Mouse (Mus musculus): ENCODE measurements at regions not wholly inside any gene's neighbourhood (a gene's known extent, or its start where the extent isn't known, plus 50 kb on each side); places are given as distances from the start of the nearest gene placed in this dataset.

DNA sequence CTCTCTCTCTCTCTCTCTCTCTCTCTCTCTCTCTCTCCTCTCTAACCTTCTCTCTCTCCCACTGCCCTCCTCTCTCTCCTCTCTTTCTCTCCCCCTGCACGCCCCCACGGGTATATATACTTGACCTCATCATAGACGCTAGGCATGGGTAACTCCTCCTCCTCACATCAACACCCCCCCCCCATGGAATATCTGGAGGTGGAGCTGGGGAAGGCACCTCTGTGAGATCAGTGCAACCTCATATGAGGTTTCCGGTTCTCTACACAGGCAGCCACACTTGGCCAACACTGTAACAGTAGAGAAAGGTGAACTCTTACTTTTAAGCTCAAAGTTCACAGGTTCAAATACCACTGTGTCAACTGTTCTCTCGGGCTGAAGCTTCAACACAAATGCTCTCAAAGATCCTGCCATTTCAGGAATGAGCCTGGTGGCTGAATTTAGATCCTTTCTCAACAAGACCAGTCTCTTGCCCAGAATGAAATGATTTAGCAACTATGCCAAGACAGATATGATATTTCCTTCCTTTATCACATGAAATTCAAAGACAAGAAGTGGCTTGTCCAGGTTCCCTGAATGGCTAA, 172.1 kb upstream of the Bcl6 start:
- Histone ChIP-seq H3K4me1 (ENCODE audit: control insufficient read depth, insufficient read depth, low read length) (no peaks in the 10 kb centered on the region), H3K27ac (ENCODE audit: insufficient read depth, low read length) (no peak overlapping the region), H3K4me3 (ENCODE audit: insufficient read depth, low read length) (no peak overlapping the region)
- TF ChIP-seq POLR2A (IDR thresholded peaks at IDR 0.05; ENCODE audit: low read depth, low read length), result no peak
- no peak for TF ChIP-seq CTCF (IDR thresholded peaks at IDR 0.05; ENCODE audit: borderline replicate concordance, insufficient read depth, low read length)

DNA sequence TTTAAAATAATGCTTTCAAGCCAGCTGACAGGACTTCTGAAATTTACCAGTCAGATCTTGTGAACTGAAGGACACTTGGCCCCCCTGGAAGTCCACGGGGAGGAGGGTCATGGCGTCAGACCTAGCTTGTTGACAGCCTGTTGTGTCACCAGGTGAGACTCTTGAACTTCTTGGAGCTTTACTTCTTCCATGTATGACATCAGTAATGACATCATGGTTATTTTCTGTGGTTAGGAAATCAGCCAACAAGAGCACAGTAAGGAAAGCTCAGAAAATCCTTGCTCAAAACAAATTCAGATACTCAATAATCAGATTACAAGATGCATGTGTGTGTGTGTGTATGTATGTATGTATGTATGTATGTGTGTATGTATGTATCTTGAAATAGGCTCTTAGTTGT, 170.7 kb upstream of the Bcl6 start:
- Histone ChIP-seq H3K27ac (ENCODE audit: insufficient read depth, low read length) (no peak overlapping the region), H3K4me3 (ENCODE audit: insufficient read depth, low read length) (no peak overlapping the region), H3K4me1 (ENCODE audit: control insufficient read depth, insufficient read depth, low read length) (no peaks in the 10 kb centered on the region)
- TF ChIP-seq CTCF (IDR thresholded peaks at IDR 0.05; ENCODE audit: borderline replicate concordance, insufficient read depth, low read length) (no peak), POLR2A (IDR thresholded peaks at IDR 0.05; ENCODE audit: low read depth, low read length) (no peak)

DNA sequence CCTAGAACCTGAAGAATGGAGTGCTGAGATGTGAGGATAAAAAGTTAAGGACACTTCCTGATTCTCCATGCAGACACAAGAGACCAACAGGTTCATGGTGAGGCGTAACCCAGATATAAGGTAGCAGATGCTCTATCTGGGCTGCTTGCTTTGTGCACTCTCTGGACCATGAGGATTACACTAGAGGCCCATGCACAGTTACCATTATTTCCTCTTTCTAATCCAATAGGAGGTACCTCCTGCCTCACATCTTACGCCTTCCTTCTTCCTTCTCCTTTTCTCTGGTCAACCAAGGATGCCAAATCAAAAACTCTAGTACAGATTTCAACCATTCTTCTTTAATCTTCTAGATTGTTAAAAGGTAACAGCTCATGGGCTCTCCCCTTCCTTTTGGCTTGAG, 169.1 kb upstream of the Bcl6 start:
- Histone ChIP-seq H3K27ac (ENCODE audit: insufficient read depth, low read length) (no peak overlapping the region), H3K4me3 (ENCODE audit: insufficient read depth, low read length) (no peak overlapping the region), H3K4me1 (ENCODE audit: control insufficient read depth, insufficient read depth, low read length) (no peaks in the 10 kb centered on the region)
- no peak for TF ChIP-seq POLR2A (IDR thresholded peaks at IDR 0.05; ENCODE audit: low read depth, low read length)
- no peak for TF ChIP-seq CTCF (IDR thresholded peaks at IDR 0.05; ENCODE audit: borderline replicate concordance, insufficient read depth, low read length)

DNA sequence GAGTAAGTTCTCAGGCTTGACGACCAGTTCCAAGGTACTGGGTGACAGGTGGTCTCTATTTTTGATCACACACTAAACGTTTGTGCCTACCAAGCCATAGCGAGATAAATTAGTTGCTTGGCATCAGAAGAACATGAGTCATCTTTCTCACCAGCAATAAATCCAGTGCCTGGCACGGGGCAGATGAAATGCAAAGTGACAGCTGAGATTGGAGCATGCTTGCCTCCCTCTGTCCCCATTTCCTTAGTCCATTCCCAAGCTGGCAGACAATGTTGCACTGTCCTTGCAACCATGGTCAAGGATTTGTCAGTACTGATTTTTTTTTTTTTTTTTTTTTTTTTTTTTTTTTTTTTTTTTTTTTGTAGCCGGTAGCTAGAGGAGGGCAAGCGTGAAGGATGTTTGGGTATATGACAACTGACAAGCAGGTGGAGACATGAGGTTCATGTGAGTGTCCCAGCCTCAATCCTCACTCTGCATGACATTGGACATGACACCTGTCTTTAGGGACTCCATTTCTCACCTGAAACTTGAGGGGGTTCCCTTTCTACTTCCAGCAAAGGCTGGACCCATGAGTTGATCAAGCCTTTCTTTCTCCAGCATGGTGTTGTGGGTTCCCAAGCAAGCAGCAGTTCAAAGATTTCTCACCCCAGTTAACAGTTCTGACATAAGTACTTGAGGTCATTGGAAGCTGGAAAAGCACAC, 168.2 kb upstream of the Bcl6 start:
- no peak overlapping the region for H3K27ac ChIP-seq (ENCODE audit: insufficient read depth, low read length)
- no peaks in the 10 kb centered on the region for H3K4me1 ChIP-seq (ENCODE audit: control insufficient read depth, insufficient read depth, low read length)
- TF ChIP-seq CTCF (IDR thresholded peaks at IDR 0.05; ENCODE audit: borderline replicate concordance, insufficient read depth, low read length) (no peak), POLR2A (IDR thresholded peaks at IDR 0.05; ENCODE audit: low read depth, low read length) (no peak)
- no peak overlapping the region for H3K4me3 ChIP-seq (ENCODE audit: insufficient read depth, low read length)

DNA sequence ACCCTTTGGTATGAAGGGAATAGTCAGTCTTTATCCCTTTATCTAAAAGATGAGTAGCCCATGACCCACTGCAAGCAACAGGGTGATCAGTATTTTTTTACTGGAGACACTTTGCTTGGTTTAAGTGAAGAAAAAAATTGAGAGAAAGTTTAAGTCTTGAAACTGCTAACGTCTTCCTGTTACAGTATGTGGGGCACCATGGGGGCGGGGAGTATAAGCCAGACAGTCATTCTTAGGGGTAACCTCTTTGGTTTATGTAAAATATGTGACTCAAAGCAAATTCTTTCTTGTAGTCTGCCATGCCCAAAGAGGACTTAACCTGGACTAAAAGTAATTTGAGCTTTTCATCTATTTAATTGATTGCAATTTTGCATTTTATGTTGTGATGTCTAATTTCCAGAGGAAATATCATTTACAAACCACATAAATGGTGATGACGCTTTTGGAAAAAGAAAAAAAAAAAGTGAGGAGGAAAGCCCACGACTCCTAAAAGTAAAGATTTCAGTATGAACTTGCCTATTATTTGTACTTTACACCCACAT, 166.2 kb upstream of the Bcl6 start:
- no peak overlapping the region for H3K4me3 ChIP-seq (ENCODE audit: insufficient read depth, low read length)
- no peaks in the 10 kb centered on the region for H3K4me1 ChIP-seq (ENCODE audit: control insufficient read depth, insufficient read depth, low read length)
- no peak overlapping the region for H3K27ac ChIP-seq (ENCODE audit: insufficient read depth, low read length)
- TF ChIP-seq POLR2A (IDR thresholded peaks at IDR 0.05; ENCODE audit: low read depth, low read length), result no peak
- no peak for TF ChIP-seq CTCF (IDR thresholded peaks at IDR 0.05; ENCODE audit: borderline replicate concordance, insufficient read depth, low read length)

- Histone ChIP-seq H3K27ac (ENCODE audit: insufficient read depth, low read length) (no peak overlapping the region), H3K4me1 (ENCODE audit: control insufficient read depth, insufficient read depth, low read length) (no peaks in the 10 kb centered on the region), H3K4me3 (ENCODE audit: insufficient read depth, low read length) (no peak overlapping the region)
- TF ChIP-seq POLR2A (IDR thresholded peaks at IDR 0.05; ENCODE audit: low read depth, low read length), result no peak
- no peak for TF ChIP-seq CTCF (IDR thresholded peaks at IDR 0.05; ENCODE audit: borderline replicate concordance, insufficient read depth, low read length)
Observed at GRCm38 (mm10) chr16:24153943-24154342, 165.3 kb upstream of the Bcl6 start.

DNA sequence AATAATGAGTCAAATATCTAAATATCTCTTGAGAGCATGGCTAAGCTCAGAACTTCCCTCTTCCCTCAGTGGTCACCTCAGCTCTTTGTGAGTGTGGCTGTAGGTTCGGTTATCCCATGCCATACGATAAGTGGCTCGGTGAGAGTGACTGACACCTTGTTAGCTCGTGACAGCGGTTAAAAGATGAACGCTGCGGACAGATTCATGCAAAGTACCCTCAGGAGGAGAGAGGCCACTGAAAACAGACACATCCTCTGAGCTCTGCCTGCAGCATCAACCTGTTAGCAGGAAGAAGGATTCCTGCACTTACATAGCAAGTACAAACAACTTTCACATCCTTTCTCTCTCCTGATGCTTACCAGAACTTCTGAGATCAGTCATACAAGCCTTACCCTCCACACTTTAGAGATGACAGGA, 163.2 kb upstream of the Bcl6 start:
- no peaks in the 10 kb centered on the region for H3K4me1 ChIP-seq (ENCODE audit: control insufficient read depth, insufficient read depth, low read length)
- no peak for TF ChIP-seq CTCF (IDR thresholded peaks at IDR 0.05; ENCODE audit: borderline replicate concordance, insufficient read depth, low read length)
- no peak for TF ChIP-seq POLR2A (IDR thresholded peaks at IDR 0.05; ENCODE audit: low read depth, low read length)
- H3K27ac ChIP-seq (ENCODE audit: insufficient read depth, low read length), result no peak overlapping the region
- no peak overlapping the region for H3K4me3 ChIP-seq (ENCODE audit: insufficient read depth, low read length)

GRCm38 (mm10) chr16:24151178-24151725, 162.6 kb upstream of the Bcl6 start:
- H3K4me1 ChIP-seq (ENCODE audit: control insufficient read depth, insufficient read depth, low read length), result no peaks in the 10 kb centered on the region
- H3K4me3 ChIP-seq (ENCODE audit: insufficient read depth, low read length), result no peak overlapping the region
- H3K27ac ChIP-seq (ENCODE audit: insufficient read depth, low read length), result no peak overlapping the region
- TF ChIP-seq CTCF (IDR thresholded peaks at IDR 0.05; ENCODE audit: borderline replicate concordance, insufficient read depth, low read length) (no peak), POLR2A (IDR thresholded peaks at IDR 0.05; ENCODE audit: low read depth, low read length) (no peak)

GRCm38 (mm10) chr16:24150512-24150911, 161.9 kb upstream of the Bcl6 start:
- TF ChIP-seq POLR2A (IDR thresholded peaks at IDR 0.05; ENCODE audit: low read depth, low read length) (no peak), CTCF (IDR thresholded peaks at IDR 0.05; ENCODE audit: borderline replicate concordance, insufficient read depth, low read length) (no peak)
- Histone ChIP-seq H3K27ac (ENCODE audit: insufficient read depth, low read length) (no peak overlapping the region), H3K4me3 (ENCODE audit: insufficient read depth, low read length) (no peak overlapping the region), H3K4me1 (ENCODE audit: control insufficient read depth, insufficient read depth, low read length) (no peaks in the 10 kb centered on the region)

GRCm38 (mm10) chr16:24149441-24149840, 160.8 kb upstream of the Bcl6 start:
- H3K4me1 ChIP-seq (ENCODE audit: control insufficient read depth, insufficient read depth, low read length), result no peaks in the 10 kb centered on the region
- no peak overlapping the region for H3K27ac ChIP-seq (ENCODE audit: insufficient read depth, low read length)
- H3K4me3 ChIP-seq (ENCODE audit: insufficient read depth, low read length), result no peak overlapping the region
- no peak for TF ChIP-seq POLR2A (IDR thresholded peaks at IDR 0.05; ENCODE audit: low read depth, low read length)
- TF ChIP-seq CTCF (IDR thresholded peaks at IDR 0.05; ENCODE audit: borderline replicate concordance, insufficient read depth, low read length), result no peak

All from embryonic fibroblast, embryonic 13.5 days (primary cell).